Mouse (Mus musculus) CH12.LX (cell line): Measurements from ENCODE around the gene Lrrc75b. TPM values are rescaled to one million over a fixed set of nuclear protein-coding genes. Genes with fewer than 3 reads are reported as not detected.

Source experiments
- DNase-seq: peaks from one replicate; pipeline ENCODE4 v3.0.0-alpha.2; 2013; ENCODE audit errors: extremely low read depth
- H3K27ac ChIP-seq: 2 replicates; pipeline ENCODE4 v1.5.1; 2012; ENCODE audit warnings: low read depth, mild to moderate bottlenecking, control low read depth, moderate library complexity; ENCODE audit not compliant: insufficient read depth
- H3K27me3 ChIP-seq: replicated peaks from 2 replicates; pipeline ENCODE3; 2012; ENCODE audit warnings: inconsistent platforms
- H3K36me3 ChIP-seq, 2 experiments: replicated peaks in 1 of 2; 2 replicates each; pipeline versions ENCODE3 to v1.6.1; 2012; ENCODE audit warnings: inconsistent platforms in 1 of 2, low read length in 1 of 2, mild to moderate bottlenecking in 1 of 2, mixed read lengths in 1 of 2, moderate library complexity in 1 of 2; ENCODE audit not compliant: control insufficient read depth in 1 of 2, insufficient read depth in 1 of 2
- H3K4me1 ChIP-seq, 2 experiments: 2 replicates each; pipeline ENCODE4 v1.6.1; 2012; ENCODE audit warnings: inconsistent platforms in 1 of 2, moderate library complexity in 1 of 2; ENCODE audit not compliant: insufficient read depth in 2 of 2, control insufficient read depth in 1 of 2
- H3K4me2 ChIP-seq: 2 replicates; pipeline ENCODE4 v1.6.1; 2012; ENCODE audit warnings: low read depth, mild to moderate bottlenecking, control low read depth; ENCODE audit not compliant: poor library complexity, insufficient read depth, severe bottlenecking
- H3K4me3 ChIP-seq, 3 experiments: fragments of 150-350 bp in 1 of 3; sonication (generic) in 1 of 3; replicated peaks in 1 of 3; 2 replicates each; pipeline versions ENCODE3 to v1.5.1; 2011 to 2012; ENCODE audit warnings: low read depth in 2 of 3, low read length in 2 of 3, mild to moderate bottlenecking in 2 of 3, moderate library complexity in 2 of 3, control low read depth in 1 of 3, improper control_type of control experiment in 1 of 3, inconsistent platforms in 1 of 3, mixed read lengths in 1 of 3; ENCODE audit not compliant: poor library complexity in 1 of 3
- H3K79me2 ChIP-seq: replicated peaks from 2 replicates; pipeline ENCODE4 v1.6.1; 2012; ENCODE audit warnings: mild to moderate bottlenecking, moderate library complexity; ENCODE audit not compliant: control insufficient read depth, poor library complexity, insufficient read depth, severe bottlenecking; ENCODE audit errors: extremely low read depth
- H3K9ac ChIP-seq: 2 replicates; pipeline ENCODE4 v1.6.1; 2012; ENCODE audit warnings: low read depth, mild to moderate bottlenecking, control low read depth, moderate library complexity; ENCODE audit not compliant: insufficient read depth
- H3K9me3 ChIP-seq: replicated peaks from 2 replicates; pipeline ENCODE3; 2012; ENCODE audit warnings: low read length, inconsistent platforms, mixed read lengths
- CHD2 ChIP-seq: IDR thresholded peaks from 2 replicates; pipeline ENCODE4 v1.6.1; 2011; ENCODE audit warnings: low read length, improper control_type of control experiment
- E2F4 ChIP-seq: IDR thresholded peaks from 2 replicates; pipeline ENCODE4 v1.6.1; 2011; ENCODE audit warnings: low read depth, low read length, improper control_type of control experiment; ENCODE audit not compliant: insufficient replicate concordance
- EP300 ChIP-seq: IDR thresholded peaks from 2 replicates; pipeline ENCODE4 v1.6.1; 2011; ENCODE audit warnings: low read length, improper control_type of control experiment
- HCFC1 ChIP-seq: IDR thresholded peaks from 2 replicates; pipeline ENCODE4 v1.6.1; 2012; ENCODE audit warnings: low read depth, mild to moderate bottlenecking, inconsistent platforms, low read length, improper control_type of control experiment
- IRF4 ChIP-seq: IDR thresholded peaks from 2 replicates; pipeline ENCODE4 v1.6.1; 2014; ENCODE audit warnings: low read depth, mild to moderate bottlenecking, inconsistent platforms, low read length, improper control_type of control experiment
- JUN ChIP-seq: IDR thresholded peaks from 2 replicates; pipeline ENCODE4 v1.6.1; 2011; ENCODE audit warnings: low read depth, mild to moderate bottlenecking, low read length, improper control_type of control experiment, moderate library complexity; ENCODE audit not compliant: insufficient read depth
- JUND ChIP-seq: conservative IDR thresholded peaks from 2 replicates; pipeline ENCODE4 v1.6.1; 2011; ENCODE audit warnings: low read depth, low read length, improper control_type of control experiment
- MAX ChIP-seq: IDR thresholded peaks from 2 replicates; pipeline ENCODE4 v1.6.1; 2011; ENCODE audit warnings: low read length, improper control_type of control experiment
- MAZ ChIP-seq: IDR thresholded peaks from 2 replicates; pipeline ENCODE4 v1.6.1; 2012; ENCODE audit warnings: low read depth, mild to moderate bottlenecking, inconsistent platforms, low read length, improper control_type of control experiment, moderate library complexity
- MEF2A ChIP-seq: IDR thresholded peaks from 2 replicates; pipeline ENCODE4 v1.6.1; 2014; ENCODE audit warnings: low read depth, mild to moderate bottlenecking, inconsistent platforms, low read length, improper control_type of control experiment, borderline replicate concordance
- MXI1 ChIP-seq: IDR thresholded peaks from 2 replicates; pipeline ENCODE4 v1.6.1; 2011; ENCODE audit warnings: mild to moderate bottlenecking, low read depth, low read length, improper control_type of control experiment
- NRF1 ChIP-seq: IDR thresholded peaks from 2 replicates; pipeline ENCODE4 v1.6.1; 2014; ENCODE audit warnings: low read depth, mild to moderate bottlenecking, inconsistent platforms, low read length, improper control_type of control experiment, moderate library complexity
- POLR2A ChIP-seq: IDR thresholded peaks from 2 replicates; pipeline ENCODE4 v1.6.1; 2011; ENCODE audit warnings: low read depth, mild to moderate bottlenecking, improper control_type of control experiment, low read length
- POLR2AphosphoS2 ChIP-seq: IDR thresholded peaks from 2 replicates; pipeline ENCODE4 v1.6.1; 2011; ENCODE audit warnings: low read depth, low read length, improper control_type of control experiment
- RAD21 ChIP-seq: IDR thresholded peaks from 2 replicates; pipeline ENCODE4 v1.6.1; 2011; ENCODE audit warnings: low read depth, mild to moderate bottlenecking, low read length, improper control_type of control experiment, moderate library complexity
- RCOR1 ChIP-seq: conservative IDR thresholded peaks from 2 replicates; pipeline ENCODE4 v1.6.1; 2012; ENCODE audit warnings: low read depth, mild to moderate bottlenecking, inconsistent platforms, low read length, improper control_type of control experiment
- SIN3A ChIP-seq: IDR thresholded peaks from 2 replicates; pipeline ENCODE4 v1.6.1; 2012; ENCODE audit warnings: low read length, improper control_type of control experiment, inconsistent platforms
- SMC3 ChIP-seq: IDR thresholded peaks from 2 replicates; pipeline ENCODE4 v1.6.1; 2011; ENCODE audit warnings: low read depth, low read length, improper control_type of control experiment
- TCF12 ChIP-seq: IDR thresholded peaks from 2 replicates; pipeline ENCODE4 v1.6.1; 2014; ENCODE audit warnings: low read depth, mild to moderate bottlenecking, inconsistent platforms, low read length, improper control_type of control experiment
- USF2 ChIP-seq: conservative IDR thresholded peaks from 2 replicates; pipeline ENCODE4 v1.6.1; 2011; ENCODE audit warnings: low read depth, low read length, improper control_type of control experiment
- ZC3H11A ChIP-seq: IDR thresholded peaks from 2 replicates; pipeline ENCODE4 v1.6.1; 2012; ENCODE audit warnings: low read depth, mild to moderate bottlenecking, inconsistent platforms, low read length, improper control_type of control experiment
- dilution Hi-C: fragments of 300-500 bp; cut with MboI; formaldehyde crosslinking; loops from 2 replicates; pipeline ENCODE4 v1.14.3; 2020; ENCODE audit warnings: low sequenced_read_pairs; ENCODE audit not compliant: extremely low pct_unique_long_range_greater_than_20kb, extremely low pct_ligation_motif_present
- in situ Hi-C: fragments of 300-500 bp; cut with MboI; formaldehyde crosslinking; loops from 3 replicates; pipeline ENCODE4 v1.14.3; 2019; ENCODE audit warnings: low sequenced_read_pairs, low pct_ligation_motif_present, low pct_unique_long_range_greater_than_20kb, mixed read lengths
- polyA plus RNA-seq: library from polyadenylated mRNA; unstranded; fragments of >175 nt; gene quantifications from 2 replicates; pipeline ENCODE4 v1.2.1, GENCODE M21; 2012; ENCODE audit warnings: low read depth; ENCODE audit not compliant: insufficient read length
- total RNA-seq, 2 experiments: library from RNA; depleted of rRNA; stranded (reverse); fragments of 300-350 nt in 1 of 2; fragments of >200 nt in 1 of 2; gene quantifications; 2 replicates each; pipeline ENCODE4 v1.2.3; 2012 to 2014

Gene Lrrc75b
- total and polyA plus RNA-seq, 3 experiments: not detected

DNA sequence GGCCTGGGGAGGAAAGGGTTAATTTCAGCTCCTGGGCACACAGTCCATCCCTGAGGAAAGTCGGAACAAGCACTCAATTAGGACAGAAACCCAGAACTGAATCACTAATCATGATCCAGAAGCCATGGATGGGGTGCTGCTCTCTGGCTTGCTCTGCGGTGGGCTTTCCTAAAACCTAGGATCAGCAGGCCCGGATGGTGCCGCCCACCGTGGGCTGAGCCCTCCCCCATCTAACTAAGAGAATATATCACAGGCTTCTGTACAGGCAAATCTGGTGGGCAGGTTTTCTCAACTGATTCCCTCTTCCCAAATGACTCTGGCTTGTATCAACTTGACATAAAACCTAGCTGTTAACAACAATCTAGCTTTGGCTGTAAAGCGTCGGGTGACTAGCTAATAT is 12.2 kb downstream of the Lrrc75b start:
- no peak overlapping the region for H3K4me3 ChIP-seq
- no peaks in the 10 kb centered on the region for H3K79me2 ChIP-seq
- TF ChIP-seq MXI1 (no peak), E2F4 (no peak), NRF1 (no peak), MAZ (no peak), SIN3A (no peak), TCF12 (no peak), JUN (no peak), HCFC1 (no peak), SMC3 (no peak), MEF2A (no peak), MAX (no peak), IRF4 (no peak), USF2 (no peak)
- in situ Hi-C loops: no loop called here
- peaks cover 3% of the 10 kb centered on the region for H3K9me3 ChIP-seq
- DNase-seq: no peak
- H3K27me3 ChIP-seq: no peaks in the 10 kb centered on the region
- no peaks in the 10 kb centered on the region for H3K36me3 ChIP-seq
- H3K4me2 ChIP-seq: no peak overlapping the region
- no peak overlapping the region for H3K9ac ChIP-seq
- dilution Hi-C loops: no loop called here
- peaks cover 0 to 4% of the 10 kb centered on the region in 2 experiments; a peak in 1 of 4 replicates for H3K4me1 ChIP-seq
- no peak overlapping the region for H3K27ac ChIP-seq

DNA sequence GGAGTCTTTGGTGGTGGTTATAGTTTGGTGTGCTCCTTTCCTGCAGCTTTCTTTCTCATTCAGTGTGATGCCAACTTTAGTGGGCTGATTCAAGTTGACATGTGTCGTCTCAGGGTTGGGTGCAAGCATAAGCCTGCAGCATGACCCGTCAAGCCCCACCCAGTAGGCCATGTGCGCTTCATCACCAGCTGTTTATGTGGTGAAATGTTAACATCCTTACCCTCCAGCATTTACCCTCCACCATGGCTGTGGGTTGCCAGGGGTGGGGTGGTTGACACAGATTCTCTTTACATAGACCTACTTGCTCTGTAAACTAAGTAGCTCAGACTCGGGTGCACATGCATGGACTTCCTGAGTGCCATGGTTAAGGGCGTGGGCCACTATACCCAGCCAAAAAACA is 24.0 kb downstream of the Lrrc75b start:
- DNase-seq: no peak
- Histone ChIP-seq H3K27me3 (no peaks in the 10 kb centered on the region), H3K79me2 (peaks cover 6% of the 10 kb centered on the region), H3K9me3 (no peaks in the 10 kb centered on the region), H3K9ac (no peak overlapping the region), H3K27ac (no peak overlapping the region), H3K4me2 (no peak overlapping the region), H3K4me1 (peaks cover 4 to 7% of the 10 kb centered on the region in 2 experiments; a peak in 3 of 4 replicates), H3K36me3 (peaks cover 42 to 56% of the 10 kb centered on the region in 2 experiments), H3K4me3 (no peak overlapping the region)
- in situ Hi-C loops (no loop called here), dilution Hi-C loops (no loop called here)
- TF ChIP-seq E2F4 (no peak), JUN (no peak), CHD2 (no peak), RCOR1 (no peak), MXI1 (no peak), EP300 (no peak), RAD21 (no peak), JUND (no peak), POLR2AphosphoS2 (no peak), POLR2A (no peak; the same call in 1 of the 2 replicates), ZC3H11A (no peak)
